Mouse (Mus musculus) heart, adult 8-10 months (tissue): Measurements from ENCODE around the gene Kdm2b. TPM values are rescaled to one million over a fixed set of nuclear protein-coding genes. Genes with fewer than 3 reads are reported as not detected.
A peak's percentile ranks its signal among the peaks of the same experiment; 100 is the strongest.

Experiments used
- DNase-seq: peaks from one replicate; pipeline ENCODE4 v3.0.0; 2022; ENCODE audit warnings: low spot score
- total RNA-seq, 4 experiments: library from RNA; stranded (reverse); gene quantifications; 2 replicates each; pipeline ENCODE4 v1.2.4; 2022

Gene Kdm2b
- total RNA-seq = 10 to 100 TPM; 12.7 to 14.9 (median 14.4) TPM

GRCm38 (mm10) chr5:122989551-122990330, at the start of gene Kdm2b:
Gene Kdm2b, minus strand, starts transcription at chr5:122989823.
- DNase-seq = no peak

DNA sequence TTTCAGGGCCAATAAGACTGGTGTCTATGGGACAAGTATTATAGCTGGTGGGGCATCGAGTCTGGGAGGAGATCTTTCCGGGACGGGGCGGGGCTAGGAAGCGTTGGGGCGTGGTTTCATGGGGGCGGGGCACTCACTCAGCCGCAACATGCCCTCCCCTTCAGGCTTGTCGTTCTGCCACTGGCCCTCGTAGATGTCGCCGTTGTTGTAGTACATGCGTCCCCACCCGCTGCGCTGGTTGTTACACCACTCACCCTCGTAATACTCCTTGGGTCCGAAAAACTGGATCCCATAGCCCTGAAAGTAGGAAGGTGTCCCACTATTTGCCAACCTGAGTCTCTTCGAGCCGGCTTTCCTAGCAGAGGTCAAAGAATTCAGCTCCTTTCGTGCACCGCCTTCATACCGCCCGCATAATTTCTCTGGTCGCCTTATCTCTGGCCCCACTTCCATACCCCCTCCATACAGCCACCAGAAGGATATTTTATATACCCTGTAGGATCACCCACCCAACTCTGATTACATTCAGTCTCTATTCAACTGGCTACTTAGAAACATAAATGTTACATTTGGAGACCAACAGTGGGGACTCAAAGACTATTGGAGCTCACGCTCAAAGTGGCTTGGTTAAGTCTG, 49.6 kb upstream of the Kdm2b start:
- peak; percentile 78 for DNase-seq

DNA sequence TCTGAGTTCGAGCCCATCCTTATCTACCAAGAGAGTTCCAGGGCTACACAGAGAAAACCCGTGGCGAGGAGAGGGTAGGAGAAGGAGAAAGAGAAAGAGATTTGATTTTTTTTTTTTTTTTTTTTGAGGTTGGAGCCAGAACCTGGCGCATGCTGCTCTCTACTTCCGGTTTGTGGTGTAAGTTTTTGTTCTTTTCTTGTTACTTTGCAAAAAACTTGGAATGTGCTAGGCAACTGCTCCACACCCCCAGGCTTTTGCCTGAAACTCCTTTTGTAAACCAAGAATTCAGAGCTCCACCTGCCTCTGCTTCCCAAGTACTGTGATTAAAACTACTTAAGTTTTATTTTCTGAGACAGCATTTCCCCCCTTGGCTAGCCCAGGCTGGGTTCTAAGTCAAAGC, 48.5 kb upstream of the Kdm2b start:
- no peak for DNase-seq

- no peak for DNase-seq
These were observed 45.9 kb upstream of the Kdm2b start for GRCm38 (mm10) chr5:123035564-123035963.

GRCm38 (mm10) chr5:123035089-123035488, 45.5 kb upstream of the Kdm2b start:
- DNase-seq = no peak

DNA sequence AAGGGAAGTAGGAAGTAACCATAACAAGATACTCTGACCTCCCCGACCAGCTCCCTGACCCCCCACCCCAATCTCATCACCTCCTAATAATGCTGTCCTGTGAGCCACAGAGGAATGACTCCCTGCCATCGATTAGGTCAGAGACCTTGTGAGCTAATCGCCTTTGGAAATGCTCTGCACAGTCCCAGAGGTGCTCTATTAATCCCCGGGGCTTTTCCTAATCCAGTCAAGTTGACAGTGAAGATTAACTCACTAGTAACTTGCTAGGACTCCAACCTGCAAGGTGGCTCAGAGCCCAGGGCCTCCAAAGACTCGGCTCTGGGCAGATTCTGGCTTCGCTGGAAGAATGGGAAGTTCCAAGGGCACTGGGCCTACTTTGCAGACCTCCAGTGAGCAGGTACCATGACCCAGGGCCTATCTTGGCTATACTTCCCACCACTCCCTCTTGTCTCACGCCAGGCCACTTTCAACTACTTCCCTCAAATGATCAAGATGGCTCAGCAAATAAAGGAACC, 44.1 kb upstream of the Kdm2b start:
- no peak for DNase-seq

DNA sequence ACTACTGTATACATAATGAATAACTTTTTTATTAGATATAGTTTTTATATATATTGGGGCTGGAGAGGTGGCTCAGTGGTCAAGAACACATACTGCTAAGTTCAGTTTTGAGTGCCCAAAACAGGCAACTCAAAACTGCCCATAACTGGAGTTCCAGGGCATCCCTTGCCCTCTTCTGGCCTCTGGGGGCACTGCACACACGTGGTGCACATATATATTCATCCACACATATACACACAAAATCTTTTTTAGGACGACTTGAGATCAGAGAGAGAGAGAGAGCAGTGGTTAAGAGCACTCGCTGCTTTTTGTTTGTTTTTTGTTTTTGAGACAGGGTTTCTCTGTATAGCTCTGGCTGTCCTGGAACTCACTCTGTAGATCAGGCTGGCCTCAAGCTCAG, 41.7 kb upstream of the Kdm2b start:
- DNase-seq = no peak

DNA sequence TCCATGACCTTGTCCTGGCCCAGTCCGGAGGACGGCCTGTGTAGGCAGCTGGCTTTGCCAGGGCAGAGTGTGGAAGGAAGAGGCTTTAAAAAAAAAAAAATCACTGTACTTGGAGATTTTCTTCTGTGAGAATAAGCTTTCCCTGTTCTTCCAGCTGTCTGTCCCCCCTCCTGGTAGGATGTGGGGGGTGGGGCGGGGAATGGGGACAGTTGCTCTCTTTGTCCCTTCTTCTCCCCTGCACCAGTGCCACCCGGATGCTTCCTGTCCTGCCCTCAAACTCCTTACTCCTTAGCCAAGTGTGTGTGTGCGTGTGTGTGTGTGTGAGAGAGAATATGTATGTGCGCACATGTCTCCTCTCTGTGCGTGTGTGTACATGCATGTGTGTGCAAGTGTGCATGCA, 40.1 kb upstream of the Kdm2b start:
- DNase-seq = no peak

DNA sequence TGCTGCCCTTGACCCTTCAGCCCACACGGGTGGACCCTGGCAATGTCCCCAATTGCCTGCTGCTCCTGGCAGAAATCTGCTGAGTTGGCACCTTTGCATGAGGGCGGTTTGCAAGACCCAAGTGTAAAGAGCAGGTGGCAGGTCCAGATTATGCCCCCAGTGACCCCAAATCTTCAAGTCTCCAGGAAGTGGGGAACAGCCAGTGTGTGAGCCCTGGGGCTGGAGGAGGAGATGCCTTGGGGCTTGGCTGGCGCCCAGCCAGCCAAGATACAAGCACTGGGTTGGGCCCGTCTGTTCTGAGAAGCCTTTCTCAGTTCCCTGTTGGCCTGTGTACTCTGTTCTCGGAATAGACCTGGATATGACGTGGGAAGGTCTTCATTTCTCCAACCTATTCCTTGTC, 37.8 kb upstream of the Kdm2b start:
- no peak for DNase-seq

DNA sequence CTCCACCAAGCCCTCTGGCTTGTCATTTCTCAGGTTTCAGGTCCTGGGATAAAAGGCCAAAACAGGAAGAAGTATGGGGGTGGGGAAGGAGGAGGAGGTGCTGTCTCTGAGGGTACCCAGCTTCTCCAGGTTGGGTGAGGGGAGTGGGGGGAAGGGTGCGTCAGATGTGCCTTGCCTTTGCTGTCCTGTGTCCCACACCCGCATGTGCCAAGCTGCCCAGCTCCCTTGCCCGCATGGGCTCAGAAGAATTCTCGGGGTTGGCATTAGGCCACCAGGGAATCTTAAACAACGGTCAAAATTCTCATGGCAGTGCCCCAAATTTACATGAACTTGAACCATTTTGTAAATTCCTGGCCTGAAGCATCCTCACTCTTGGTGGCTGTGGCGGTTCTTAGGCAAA, 36.8 kb upstream of the Kdm2b start:
- no peak for DNase-seq

DNA sequence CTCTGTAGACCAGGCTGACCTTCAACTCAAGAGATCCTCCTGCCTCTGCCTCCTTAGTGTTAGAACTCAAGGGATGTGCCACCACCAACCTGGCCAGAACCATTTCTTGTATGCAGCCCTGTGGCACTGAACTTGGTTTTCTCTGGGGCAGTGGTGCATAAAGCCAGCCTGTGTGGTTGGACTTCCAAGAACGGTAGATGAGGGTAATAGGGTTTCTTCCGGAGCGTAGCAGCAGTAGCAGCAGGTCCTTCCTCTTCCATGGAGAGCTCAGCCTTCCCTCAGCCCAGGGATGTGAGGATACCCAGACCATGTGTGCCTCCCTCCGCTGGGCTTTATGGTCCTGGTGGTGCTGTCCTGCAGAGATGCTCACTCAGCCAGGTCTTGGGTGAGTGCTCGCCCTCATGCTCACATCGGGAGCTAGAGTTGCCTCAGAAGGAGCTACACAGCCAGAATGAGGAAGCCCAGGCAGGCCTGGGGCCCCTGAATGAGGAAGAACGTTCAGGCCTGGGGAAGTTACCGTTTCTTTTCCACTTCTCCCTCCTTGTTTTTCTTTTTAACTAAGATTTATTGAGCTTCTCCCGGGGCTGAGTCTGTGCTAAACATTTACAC, 35.4 kb upstream of the Kdm2b start:
- DNase-seq = no peak

DNA sequence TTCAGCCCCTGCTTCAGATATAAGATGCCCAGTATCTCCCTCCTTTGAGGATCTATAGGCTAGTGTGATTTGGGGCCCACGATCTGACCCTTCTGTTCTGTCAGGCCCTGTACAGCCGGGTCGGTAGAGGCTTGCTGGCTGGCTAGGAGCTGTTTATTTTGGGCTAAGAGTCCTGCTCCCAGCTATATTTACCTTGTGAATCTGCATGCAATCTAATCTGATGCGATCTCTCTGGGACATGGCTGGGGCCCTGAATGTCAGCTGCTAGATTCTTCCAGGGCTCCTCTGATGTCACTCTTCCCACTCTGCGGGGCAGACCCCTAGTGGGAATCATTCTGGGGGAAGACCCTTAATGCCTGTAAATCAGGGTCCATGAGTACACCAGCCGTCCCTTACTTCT, 34.7 kb upstream of the Kdm2b start:
- no peak for DNase-seq

DNA sequence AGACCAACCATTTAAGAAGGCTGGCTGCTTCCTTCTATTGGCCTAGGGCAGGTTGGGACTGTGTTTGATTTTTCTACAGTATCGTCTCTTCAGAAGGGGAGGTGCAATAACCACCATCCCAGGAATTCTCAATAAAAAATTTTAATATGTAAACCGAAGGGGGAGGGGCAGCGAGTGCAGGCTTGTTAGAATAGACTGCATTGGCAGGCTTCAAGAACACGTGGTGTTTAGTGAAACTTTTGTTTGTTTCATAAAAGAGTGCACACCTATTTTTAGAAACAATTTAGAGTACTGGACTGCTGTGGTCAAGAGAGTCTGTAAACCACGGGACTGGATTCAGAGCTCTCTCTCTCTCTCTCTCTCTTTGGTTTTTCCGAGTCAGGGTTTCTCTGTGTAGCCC, 33.4 kb upstream of the Kdm2b start:
- no peak for DNase-seq

DNA sequence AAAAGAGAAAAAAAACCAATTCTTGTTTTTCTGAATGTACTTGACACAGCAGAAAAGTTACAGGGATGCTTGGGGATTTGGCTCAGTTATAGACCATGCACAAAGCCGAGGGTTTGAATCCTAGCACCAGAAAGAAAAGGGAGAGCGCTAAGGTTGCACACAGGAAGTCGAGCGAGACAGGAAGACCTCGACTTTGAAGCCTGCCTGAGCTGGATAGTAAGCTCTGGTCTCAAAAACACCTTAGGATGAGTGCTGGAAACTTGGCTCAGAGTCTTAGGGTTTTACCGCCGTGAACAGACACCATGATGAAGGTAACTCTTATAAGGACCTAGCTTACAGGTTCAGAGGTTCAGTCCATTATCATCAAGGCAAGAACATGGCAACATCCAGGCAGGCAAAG, 31.8 kb upstream of the Kdm2b start:
- DNase-seq = no peak

DNA sequence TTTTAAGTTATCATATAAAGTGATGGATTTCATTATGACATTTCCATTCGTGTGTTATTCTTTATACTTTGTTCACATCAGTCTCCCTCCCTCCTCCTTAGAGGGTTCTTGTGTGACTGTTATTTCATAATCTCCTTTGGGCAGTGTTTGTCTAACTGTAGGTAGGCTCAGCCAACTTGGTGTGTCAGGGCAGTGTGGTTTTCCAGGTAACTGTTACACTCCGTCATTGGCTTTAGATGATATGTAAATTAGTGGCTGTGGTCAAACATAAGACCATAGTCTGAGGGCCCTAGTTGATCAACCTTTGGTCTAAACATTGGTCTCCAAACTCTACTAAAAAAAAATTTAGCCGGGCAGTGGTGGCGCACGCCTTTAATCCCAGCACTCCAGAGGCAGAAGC, 30.8 kb upstream of the Kdm2b start:
- no peak for DNase-seq

DNA sequence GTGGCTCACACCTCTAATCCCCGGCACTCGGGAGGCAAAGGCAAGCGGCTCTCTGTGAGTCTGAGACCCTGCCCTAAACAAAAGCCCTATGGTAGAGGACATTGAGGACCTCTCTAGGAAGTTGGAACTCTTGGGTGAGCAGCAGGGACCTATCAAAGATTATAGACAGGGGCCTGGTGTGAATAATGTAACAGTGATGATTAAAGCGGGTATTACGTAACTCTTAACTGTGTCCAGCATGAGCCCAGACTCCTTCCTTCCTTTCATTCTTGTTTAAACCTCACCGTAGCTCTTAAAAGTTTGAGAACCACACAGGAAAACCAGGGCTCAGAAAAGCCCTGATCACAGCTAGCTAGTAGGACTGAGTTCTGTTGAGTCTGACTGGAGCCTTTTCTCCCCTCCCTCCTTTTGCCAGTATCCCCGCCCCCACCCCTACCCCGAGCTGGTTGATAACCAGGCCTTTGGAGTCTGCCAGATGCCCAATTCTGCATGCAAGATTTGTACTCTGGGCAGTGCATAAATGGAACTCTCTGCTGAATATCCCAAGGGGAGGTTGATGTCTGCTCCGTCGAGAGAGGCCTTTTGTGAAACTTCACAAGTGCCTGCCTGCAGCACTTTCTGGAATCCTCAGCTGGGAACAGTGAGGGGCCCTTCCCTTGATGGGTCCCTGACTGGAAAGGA, 29.9 kb upstream of the Kdm2b start:
- DNase-seq = peak; percentile 60

GRCm38 (mm10) chr5:123017504-123017903, 27.9 kb upstream of the Kdm2b start:
- no peak for DNase-seq

- no peak for DNase-seq
These were observed 26.3 kb upstream of the Kdm2b start for GRCm38 (mm10) chr5:123015915-123016314.

- DNase-seq = peak; percentile 98
These were observed 25.4 kb upstream of the Kdm2b start, which contains the start of gene Orai1 for GRCm38 (mm10) chr5:123014753-123015701. Gene Orai1, plus strand, starts transcription at chr5:123015074.

GRCm38 (mm10) chr5:123013599-123014315, 24.1 kb upstream of the Kdm2b start:
- peak; percentile 73 for DNase-seq
